Mouse (Mus musculus): Measurements from ENCODE around the gene S1pr5. TPM values are rescaled to one million over a fixed set of nuclear protein-coding genes. Genes with fewer than 3 reads are reported as not detected.
"Not testable (repeated sequence)": the region's sequence is repeated elsewhere in the genome, so short reads cannot be mapped to it uniquely, and the experiment has no call there.

The S1pr5 gene
- polyA plus RNA-seq, 1 experiment from 2014 or later: 0.15 TPM

DNA sequence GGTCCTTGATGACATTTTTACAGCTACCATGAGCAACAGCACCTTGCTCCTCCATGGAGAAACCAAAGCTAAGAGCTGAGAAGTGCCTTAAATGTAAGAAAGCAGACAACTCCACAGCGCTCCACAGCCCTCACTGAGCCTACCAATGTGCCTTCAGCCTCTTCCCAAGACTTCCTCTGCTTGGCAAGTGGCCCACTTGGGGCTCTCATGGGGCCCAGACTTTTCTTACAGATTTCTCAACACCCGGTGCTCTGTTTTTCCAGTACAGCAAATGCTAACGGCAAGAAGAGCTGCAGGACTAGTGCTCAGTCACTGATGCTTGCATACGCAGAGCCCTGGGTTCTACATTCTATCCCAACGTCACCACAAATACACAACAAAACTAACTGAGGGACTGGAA lies 29.5 kb upstream of the S1pr5 start:
- no peaks in the 10 kb centered on the region for H3K27me3 ChIP-seq
- no peak overlapping the region for H3K4me3 ChIP-seq
- 91% methylated on average over 5 of the region's 5 CpGs for WGBS
- H3K9me3 ChIP-seq: no peaks in the 10 kb centered on the region
- H3K4me1 ChIP-seq: no peaks in the 10 kb centered on the region
- ATAC-seq (ENCODE audit: borderline replicate concordance, extremely low read depth, low FRiP score, low TSS enrichment): no peak
- no peak overlapping the region for H3K4me2 ChIP-seq
- H3K36me3 ChIP-seq: peaks cover 84% of the 10 kb centered on the region
- no peak overlapping the region for H3K27ac ChIP-seq
- no peak overlapping the region for H3K9ac ChIP-seq

DNA sequence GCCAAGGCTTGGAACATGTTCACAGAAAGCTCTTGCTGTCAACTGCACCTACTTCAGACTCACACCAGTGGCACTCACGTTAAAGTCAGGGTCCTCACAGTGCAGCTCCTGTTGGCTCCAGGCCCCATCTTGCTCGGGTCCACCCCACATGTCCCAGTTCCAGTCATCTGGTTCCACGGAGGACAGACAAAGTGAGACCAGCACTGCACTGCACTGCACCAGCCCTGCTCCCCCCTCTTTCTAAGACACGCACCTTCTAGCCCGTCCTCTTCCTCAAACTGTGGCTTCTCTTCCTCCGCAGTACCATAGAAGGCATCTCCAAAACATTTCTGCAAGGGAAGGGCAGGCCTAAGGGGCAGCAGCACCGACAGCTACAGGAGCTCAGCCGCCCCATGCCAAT lies 28.1 kb upstream of the S1pr5 start:
- no peaks in the 10 kb centered on the region for H3K4me1 ChIP-seq
- H3K4me2 ChIP-seq: no peak overlapping the region
- no peaks in the 10 kb centered on the region for H3K9me3 ChIP-seq
- H3K27ac ChIP-seq: no peak overlapping the region
- 87% methylated on average over 8 of the region's 8 CpGs for WGBS
- no peak overlapping the region for H3K4me3 ChIP-seq
- H3K36me3 ChIP-seq: peaks cover 89% of the 10 kb centered on the region
- ATAC-seq (ENCODE audit: borderline replicate concordance, extremely low read depth, low FRiP score, low TSS enrichment): no peak
- no peaks in the 10 kb centered on the region for H3K27me3 ChIP-seq
- no peak overlapping the region for H3K9ac ChIP-seq

DNA sequence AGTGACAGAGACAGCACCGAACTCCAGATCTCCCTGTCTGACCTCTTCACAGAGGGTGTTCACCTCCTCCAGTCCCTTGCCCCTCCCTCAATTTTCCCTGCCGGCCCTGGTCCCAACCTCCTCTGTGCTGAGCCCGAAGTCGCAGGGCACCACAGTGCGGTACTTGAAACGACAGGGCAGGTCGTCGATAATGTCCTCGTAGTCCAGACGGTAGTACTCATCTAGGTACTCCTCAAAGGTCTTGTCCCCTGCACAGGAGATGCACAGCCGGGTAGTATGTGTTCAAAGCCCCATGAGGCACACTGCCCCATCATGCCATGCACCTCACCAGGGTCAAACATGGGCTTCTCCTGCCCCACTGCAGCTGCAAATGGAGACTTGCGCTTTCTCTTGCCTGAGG lies 27.5 kb upstream of the S1pr5 start:
- 79% methylated on average over 12 of the region's 12 CpGs for WGBS
- H3K27me3 ChIP-seq: no peaks in the 10 kb centered on the region
- no peak overlapping the region for H3K27ac ChIP-seq
- no peak overlapping the region for H3K4me2 ChIP-seq
- no peak for ATAC-seq (ENCODE audit: borderline replicate concordance, extremely low read depth, low FRiP score, low TSS enrichment)
- no peaks in the 10 kb centered on the region for H3K4me1 ChIP-seq
- peaks cover 89% of the 10 kb centered on the region for H3K36me3 ChIP-seq
- no peak overlapping the region for H3K4me3 ChIP-seq
- no peak overlapping the region for H3K9ac ChIP-seq
- no peaks in the 10 kb centered on the region for H3K9me3 ChIP-seq

DNA sequence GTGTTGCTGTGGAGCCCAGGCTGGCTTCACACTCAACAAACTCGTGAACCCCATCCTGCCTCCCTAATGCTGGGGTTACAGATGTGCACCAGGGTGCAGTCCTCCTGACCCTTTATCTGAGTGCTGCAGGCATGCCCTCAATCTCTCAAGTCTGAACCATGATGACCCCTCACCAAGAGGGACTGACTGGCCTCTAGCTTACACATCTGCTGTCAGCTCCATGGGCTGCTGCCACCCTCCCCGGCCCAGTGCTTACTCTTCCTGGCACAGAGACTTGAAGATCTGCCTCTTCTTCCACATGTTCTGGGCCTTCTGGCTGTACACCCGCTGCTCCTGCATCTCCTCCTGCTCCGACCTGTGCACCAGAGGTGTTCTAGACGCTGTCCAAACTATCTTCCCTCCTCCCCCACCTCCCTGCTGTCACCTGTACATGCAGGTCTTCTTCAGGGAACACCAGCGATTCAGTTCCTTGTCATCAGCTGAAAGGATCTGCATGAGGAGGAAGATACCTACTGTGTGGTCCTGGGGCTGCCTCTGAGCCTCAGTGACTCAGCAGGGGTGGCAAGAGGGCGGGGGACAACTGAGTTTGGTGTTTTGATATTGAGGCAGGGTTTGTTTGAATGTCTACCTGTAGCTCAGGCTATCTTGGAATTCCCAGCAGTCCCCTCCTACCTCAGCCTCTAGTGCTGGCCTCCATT lies 26.9 kb upstream of the S1pr5 start:
- Histone ChIP-seq H3K36me3 (peaks cover 91% of the 10 kb centered on the region), H3K4me2 (no peak overlapping the region), H3K4me1 (no peaks in the 10 kb centered on the region), H3K4me3 (no peak overlapping the region), H3K9ac (no peak overlapping the region), H3K27me3 (no peaks in the 10 kb centered on the region), H3K27ac (no peak overlapping the region), H3K9me3 (no peaks in the 10 kb centered on the region)
- WGBS: 75% methylated on average over 7 of the region's 7 CpGs
- ATAC-seq (ENCODE audit: borderline replicate concordance, extremely low read depth, low FRiP score, low TSS enrichment): no peak

DNA sequence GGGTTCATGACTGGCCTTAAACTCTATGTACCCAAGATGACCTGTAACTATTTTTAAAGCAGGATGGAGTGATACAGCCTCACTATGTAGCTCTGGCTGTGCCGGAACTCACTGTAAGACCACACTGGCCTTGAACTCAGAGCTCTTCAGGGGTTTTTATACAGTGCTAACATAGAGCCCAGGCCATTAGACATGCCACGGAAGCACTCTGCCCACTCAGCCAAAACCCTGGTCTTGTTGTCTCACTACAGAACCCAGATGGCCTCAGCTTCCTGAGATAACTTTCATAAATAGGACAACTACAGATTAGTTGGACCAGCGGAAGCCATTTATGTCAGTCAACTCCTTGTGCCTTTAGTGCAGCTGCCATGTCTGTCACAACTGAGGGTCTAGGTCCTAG lies 26.1 kb upstream of the S1pr5 start:
- Histone ChIP-seq H3K27me3 (no peaks in the 10 kb centered on the region), H3K4me1 (no peaks in the 10 kb centered on the region), H3K27ac (no peak overlapping the region), H3K4me2 (no peak overlapping the region), H3K9me3 (no peaks in the 10 kb centered on the region), H3K36me3 (peaks cover 90% of the 10 kb centered on the region), H3K4me3 (no peak overlapping the region), H3K9ac (no peak overlapping the region)
- ATAC-seq (ENCODE audit: borderline replicate concordance, extremely low read depth, low FRiP score, low TSS enrichment): no peak
- WGBS: 93% methylated on average over 3 of the region's 3 CpGs

DNA sequence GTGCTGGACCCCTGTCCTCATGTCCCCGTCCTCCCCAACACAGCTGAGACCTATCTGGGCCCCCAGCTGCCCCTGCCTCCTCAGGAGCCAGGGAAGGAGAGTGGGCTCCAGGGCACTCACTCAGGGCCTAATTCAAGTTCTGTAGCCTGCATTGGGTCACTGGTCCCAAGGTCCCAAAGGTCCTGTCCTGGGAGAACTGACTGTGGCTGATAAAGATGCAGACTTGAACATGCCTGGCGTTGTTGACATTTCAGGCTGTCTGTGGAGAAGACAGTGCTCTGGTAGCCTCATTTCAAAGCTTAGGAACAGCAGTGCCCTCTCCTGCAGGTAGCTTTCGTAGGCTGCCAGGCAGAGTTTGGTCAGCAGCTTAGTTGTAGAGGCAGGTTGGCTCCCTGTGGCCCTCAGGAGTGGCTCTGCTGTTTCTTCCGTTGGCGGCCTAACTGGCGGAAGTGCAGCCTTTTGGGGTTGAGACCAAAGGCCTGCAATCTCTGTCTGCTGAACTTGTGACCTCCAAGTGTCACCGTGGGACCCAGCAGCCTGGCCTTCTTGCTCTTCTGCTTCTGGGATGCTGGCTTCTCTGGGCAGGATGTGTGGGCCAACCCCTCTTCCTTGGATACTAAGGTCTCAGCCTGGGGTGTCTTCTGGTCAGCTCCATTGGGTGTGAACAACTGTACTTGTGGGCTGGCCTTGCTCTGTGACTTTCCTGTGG lies 25.4 kb upstream of the S1pr5 start:
- no peak for ATAC-seq (ENCODE audit: borderline replicate concordance, extremely low read depth, low FRiP score, low TSS enrichment)
- Histone ChIP-seq H3K9ac (no peak overlapping the region), H3K4me1 (no peaks in the 10 kb centered on the region), H3K4me3 (no peak overlapping the region), H3K36me3 (peaks cover 90% of the 10 kb centered on the region), H3K27ac (no peak overlapping the region), H3K27me3 (no peaks in the 10 kb centered on the region), H3K4me2 (no peak overlapping the region), H3K9me3 (no peaks in the 10 kb centered on the region)
- 73% methylated on average over 7 of the region's 7 CpGs for WGBS

DNA sequence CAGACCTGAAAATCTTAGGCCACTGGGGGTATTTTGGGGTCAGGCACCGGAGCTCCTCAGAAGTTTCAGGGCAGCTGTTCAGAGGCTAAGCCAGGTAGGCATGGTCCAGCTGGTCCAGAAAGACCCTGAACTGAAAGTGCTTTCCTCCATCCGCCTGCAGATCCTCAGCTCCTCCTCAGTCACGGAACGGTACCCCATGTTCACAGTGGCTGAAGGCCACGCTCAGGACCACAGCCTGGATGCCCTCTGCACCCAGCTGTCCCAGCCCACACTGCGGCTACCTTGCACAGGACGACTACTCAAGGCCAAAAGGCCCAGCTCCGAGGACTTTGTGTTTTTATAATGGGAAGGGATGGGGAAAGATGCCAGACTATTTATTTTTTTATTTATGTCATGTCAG lies 24.9 kb upstream of the S1pr5 start:
- no peak overlapping the region for H3K27ac ChIP-seq
- H3K9me3 ChIP-seq: no peaks in the 10 kb centered on the region
- no peak overlapping the region for H3K4me2 ChIP-seq
- no peak overlapping the region for H3K4me3 ChIP-seq
- no peak for ATAC-seq (ENCODE audit: borderline replicate concordance, extremely low read depth, low FRiP score, low TSS enrichment)
- WGBS: 79% methylated on average over 8 of the region's 8 CpGs
- no peak overlapping the region for H3K9ac ChIP-seq
- H3K27me3 ChIP-seq: no peaks in the 10 kb centered on the region
- H3K36me3 ChIP-seq: peaks cover 94% of the 10 kb centered on the region
- H3K4me1 ChIP-seq: no peaks in the 10 kb centered on the region

GRCm38 (mm10) chr9:21272391-21272790 lies 24.1 kb upstream of the S1pr5 start:
- no peak overlapping the region for H3K9ac ChIP-seq
- no peaks in the 10 kb centered on the region for H3K27me3 ChIP-seq
- H3K27ac ChIP-seq: no peak overlapping the region
- H3K4me2 ChIP-seq: no peak overlapping the region
- ATAC-seq (ENCODE audit: borderline replicate concordance, extremely low read depth, low FRiP score, low TSS enrichment): no peak
- no peak overlapping the region for H3K4me3 ChIP-seq
- H3K9me3 ChIP-seq: no peaks in the 10 kb centered on the region
- H3K36me3 ChIP-seq: peaks cover 90% of the 10 kb centered on the region
- WGBS: 91% methylated on average over 9 of the region's 9 CpGs
- no peaks in the 10 kb centered on the region for H3K4me1 ChIP-seq

GRCm38 (mm10) chr9:21269590-21269989 lies 21.3 kb upstream of the S1pr5 start:
- not testable (repeated sequence) for H3K9ac ChIP-seq; ATAC-seq (ENCODE audit: borderline replicate concordance, extremely low read depth, low FRiP score, low TSS enrichment); H3K4me2 ChIP-seq; H3K27me3 ChIP-seq; H3K4me3 ChIP-seq; H3K9me3 ChIP-seq; H3K27ac ChIP-seq
- WGBS: 72% methylated on average over 5 of the region's 5 CpGs
- H3K36me3 ChIP-seq: peaks cover 64% of the 10 kb centered on the region
- H3K4me1 ChIP-seq: peaks cover 14% of the 10 kb centered on the region

GRCm38 (mm10) chr9:21268305-21268704 lies 20.1 kb upstream of the S1pr5 start:
- no peak overlapping the region for H3K4me2 ChIP-seq
- H3K27ac ChIP-seq: no peak overlapping the region
- ATAC-seq (ENCODE audit: borderline replicate concordance, extremely low read depth, low FRiP score, low TSS enrichment): no peak
- no peak overlapping the region for H3K4me3 ChIP-seq
- no peaks in the 10 kb centered on the region for H3K27me3 ChIP-seq
- no peak overlapping the region for H3K9ac ChIP-seq
- no peaks in the 10 kb centered on the region for H3K9me3 ChIP-seq
- H3K4me1 ChIP-seq: peaks cover 19% of the 10 kb centered on the region
- peaks cover 52% of the 10 kb centered on the region for H3K36me3 ChIP-seq
- WGBS: 94% methylated on average over 16 of the region's 16 CpGs

DNA sequence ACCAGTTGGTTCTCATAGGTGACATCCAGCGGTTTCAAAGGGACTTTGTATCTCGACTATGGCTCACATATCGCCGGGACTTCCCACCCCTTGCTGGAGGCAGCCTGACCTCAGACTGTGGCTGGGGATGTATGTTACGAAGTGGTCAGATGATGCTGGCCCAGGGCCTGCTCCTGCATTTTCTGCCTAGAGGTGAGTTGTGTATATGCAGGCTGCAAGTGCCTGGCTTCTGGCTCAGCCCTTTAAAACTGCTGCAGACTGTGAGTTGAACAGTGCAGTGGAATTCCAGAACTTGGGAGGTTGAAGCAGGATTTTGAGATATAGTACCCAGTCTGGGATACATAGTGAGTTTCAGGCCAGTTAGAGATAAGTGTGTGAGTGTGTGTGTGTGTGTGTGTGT lies 18.6 kb upstream of the S1pr5 start:
- H3K27ac ChIP-seq: no peak overlapping the region
- no peak overlapping the region for H3K9ac ChIP-seq
- H3K27me3 ChIP-seq: no peaks in the 10 kb centered on the region
- H3K36me3 ChIP-seq: peaks cover 38% of the 10 kb centered on the region
- 84% methylated on average over 5 of the region's 5 CpGs for WGBS
- no peak overlapping the region for H3K4me2 ChIP-seq
- ATAC-seq (ENCODE audit: borderline replicate concordance, extremely low read depth, low FRiP score, low TSS enrichment): no peak
- peaks cover 19% of the 10 kb centered on the region for H3K4me1 ChIP-seq
- H3K9me3 ChIP-seq: no peaks in the 10 kb centered on the region
- H3K4me3 ChIP-seq: no peak overlapping the region

- Histone ChIP-seq H3K27ac (peak overlapping the region; percentile 57; the same call in 1 of the 2 replicates), H3K4me1 (peaks cover 19% of the 10 kb centered on the region), H3K4me3 (peak overlapping the region; percentile 79), H3K27me3 (no peaks in the 10 kb centered on the region), H3K9me3 (no peaks in the 10 kb centered on the region), H3K4me2 (peak overlapping the region; percentile 81), H3K9ac (peak overlapping the region; percentile 79), H3K36me3 (peaks cover 25% of the 10 kb centered on the region)
- WGBS: 5% methylated on average over 11 of the region's 11 CpGs
- ATAC-seq (ENCODE audit: borderline replicate concordance, extremely low read depth, low FRiP score, low TSS enrichment): peak; percentile 15; the same call in 1 of the 2 replicates
These were observed 17.4 kb upstream of the S1pr5 start for GRCm38 (mm10) chr9:21265611-21266010.
